Mouse (Mus musculus) layer of hippocampus, adult 2 months (tissue): Measurements from ENCODE around the gene Vangl1. TPM values are rescaled to one million over a fixed set of nuclear protein-coding genes. Genes with fewer than 3 reads are reported as not detected.
A peak's percentile ranks its signal among the peaks of the same experiment; 100 is the strongest.
"Not testable (repeated sequence)": the region's sequence is repeated elsewhere in the genome, so short reads cannot be mapped to it uniquely, and the experiment has no call there.

Experiments
- DNase-seq, 2 experiments: peaks; one replicate each; pipeline ENCODE4 v3.0.0; 2022; ENCODE audit warnings: low spot score in 2 of 2
- H3K27ac ChIP-seq: fragments of 200-600 bp; 2 replicates; pipeline ENCODE4 v1.8.1; 2022
- H3K4me3 ChIP-seq: fragments of 200-600 bp; 2 replicates; pipeline ENCODE4 v1.8.1; 2022; ENCODE audit warnings: mild to moderate bottlenecking
- CTCF ChIP-seq: fragments of 200-600 bp; conservative IDR thresholded peaks from 2 replicates; pipeline ENCODE4 v1.8.1; 2022; ENCODE audit warnings: antibody characterized with exemption, mild to moderate bottlenecking, moderate library complexity
- total RNA-seq, 2 experiments: library from RNA; stranded (reverse); gene quantifications; 2 replicates each; pipeline ENCODE4 v1.2.3; 2021

Gene Vangl1
- total RNA-seq, 2 experiments from 2014 or later: 4.2 to 5.8 TPM

- H3K27ac ChIP-seq: no peak overlapping the region
- DNase-seq: no peak
- H3K4me3 ChIP-seq: no peak overlapping the region
- TF ChIP-seq CTCF: no peak
Observed at GRCm38 (mm10) chr3:102212336-102212735, 7.8 kb upstream of the Vangl1 start.

- no peak overlapping the region for H3K4me3 ChIP-seq
- no peak overlapping the region for H3K27ac ChIP-seq
- TF ChIP-seq CTCF: no peak
- DNase-seq: no peak
Observed at GRCm38 (mm10) chr3:102211340-102211739, 6.8 kb upstream of the Vangl1 start.

GRCm38 (mm10) chr3:102210775-102211174 is 6.3 kb upstream of the Vangl1 start:
- Histone ChIP-seq H3K4me3 (no peak overlapping the region), H3K27ac (no peak overlapping the region)
- no peak for DNase-seq
- peak; percentile 75 for TF ChIP-seq CTCF

- H3K4me3 ChIP-seq: no peak overlapping the region
- H3K27ac ChIP-seq: no peak overlapping the region
- no peak for DNase-seq
- TF ChIP-seq CTCF: no peak
Observed at GRCm38 (mm10) chr3:102208861-102209260, 4.4 kb upstream of the Vangl1 start.

- DNase-seq: no peak
- TF ChIP-seq CTCF: no peak
- no peak overlapping the region for H3K4me3 ChIP-seq
- H3K27ac ChIP-seq: no peak overlapping the region
Observed at GRCm38 (mm10) chr3:102205458-102205830, 951 bp upstream of the Vangl1 start.

GRCm38 (mm10) chr3:102204734-102205457 is 403 bp upstream of the Vangl1 start:
- H3K27ac ChIP-seq, DNase-seq: not testable (repeated sequence)
- H3K4me3 ChIP-seq: peak overlapping the region; percentile 78

GRCm38 (mm10) chr3:102203131-102203530 is 1.4 kb downstream of the Vangl1 start:
- no peak for TF ChIP-seq CTCF
- no peak for DNase-seq
- peak overlapping the region; percentile 78 for H3K4me3 ChIP-seq
- H3K27ac ChIP-seq: no peak overlapping the region

GRCm38 (mm10) chr3:102199991-102200390 is 4.5 kb downstream of the Vangl1 start:
- no peak overlapping the region for H3K4me3 ChIP-seq
- DNase-seq: no peak
- no peak for TF ChIP-seq CTCF
- no peak overlapping the region for H3K27ac ChIP-seq

- Histone ChIP-seq H3K4me3 (no peak overlapping the region), H3K27ac (no peak overlapping the region)
- no peak for DNase-seq
- no peak for TF ChIP-seq CTCF
Observed at GRCm38 (mm10) chr3:102199226-102199625, 5.3 kb downstream of the Vangl1 start.

GRCm38 (mm10) chr3:102198446-102198845 is 6.0 kb downstream of the Vangl1 start:
- Histone ChIP-seq H3K4me3 (no peak overlapping the region), H3K27ac (no peak overlapping the region)
- no peak for DNase-seq
- TF ChIP-seq CTCF: no peak

GRCm38 (mm10) chr3:102197746-102198145 is 6.7 kb downstream of the Vangl1 start:
- DNase-seq: no peak
- Histone ChIP-seq H3K4me3 (no peak overlapping the region), H3K27ac (no peak overlapping the region)
- TF ChIP-seq CTCF: no peak

GRCm38 (mm10) chr3:102197152-102197551 is 7.3 kb downstream of the Vangl1 start:
- no peak for DNase-seq
- H3K27ac ChIP-seq: no peak overlapping the region
- TF ChIP-seq CTCF: no peak
- H3K4me3 ChIP-seq: no peak overlapping the region

- Histone ChIP-seq H3K4me3 (no peak overlapping the region), H3K27ac (no peak overlapping the region)
- TF ChIP-seq CTCF: no peak
- no peak for DNase-seq
Observed at GRCm38 (mm10) chr3:102196166-102196565, 8.3 kb downstream of the Vangl1 start.

GRCm38 (mm10) chr3:102195762-102196161 is 8.7 kb downstream of the Vangl1 start:
- no peak for DNase-seq
- TF ChIP-seq CTCF: no peak
- Histone ChIP-seq H3K27ac (no peak overlapping the region), H3K4me3 (no peak overlapping the region)
